Mouse (Mus musculus): ENCODE measurements around the gene Cass4.

Gene Cass4

DNA sequence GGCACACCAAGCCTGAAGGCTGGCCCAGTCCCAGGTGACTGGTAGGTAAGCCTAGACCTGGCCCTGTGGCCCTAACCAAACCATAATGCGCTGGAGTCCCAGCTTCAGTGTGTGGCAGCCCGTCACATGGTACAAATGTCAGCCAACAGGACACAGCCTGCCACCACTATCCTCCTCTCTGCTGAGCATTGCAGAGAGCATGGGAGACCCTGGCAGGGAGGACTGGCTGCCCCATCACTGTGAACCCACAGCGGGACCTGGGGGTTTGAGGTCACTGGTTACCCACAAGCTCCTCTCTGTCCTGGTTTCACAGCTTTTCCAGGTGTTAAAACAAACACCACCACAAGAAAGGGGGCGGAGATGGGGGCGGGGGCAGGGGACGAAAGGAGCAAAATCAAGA lies 3.3 kb upstream of the Cass4 start:
- DNase-seq = no peak

DNA sequence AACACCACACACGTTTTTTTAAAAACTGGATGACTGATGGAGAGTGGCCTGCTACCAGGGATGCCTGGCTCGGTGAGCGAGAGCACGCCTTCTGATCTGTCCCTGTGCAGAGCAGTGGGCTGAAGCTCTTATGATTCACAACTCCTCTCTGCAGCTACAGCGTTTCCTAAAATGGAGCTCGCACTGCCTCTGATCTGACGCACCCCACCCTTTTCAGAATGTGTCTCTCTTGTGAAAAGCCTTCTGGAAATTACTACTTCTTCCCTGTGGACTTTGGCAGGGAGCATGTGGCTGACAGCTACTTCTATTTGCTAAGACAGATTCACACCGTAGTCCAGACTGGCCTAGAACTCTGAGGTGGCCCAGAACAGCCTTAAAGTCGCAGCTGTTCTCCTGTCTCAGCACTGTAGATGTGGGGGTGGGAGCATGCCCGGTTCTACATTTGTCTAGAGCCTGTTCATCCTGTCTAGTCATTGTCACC lies 1.5 kb upstream of the Cass4 start:
- no peak for DNase-seq

DNA sequence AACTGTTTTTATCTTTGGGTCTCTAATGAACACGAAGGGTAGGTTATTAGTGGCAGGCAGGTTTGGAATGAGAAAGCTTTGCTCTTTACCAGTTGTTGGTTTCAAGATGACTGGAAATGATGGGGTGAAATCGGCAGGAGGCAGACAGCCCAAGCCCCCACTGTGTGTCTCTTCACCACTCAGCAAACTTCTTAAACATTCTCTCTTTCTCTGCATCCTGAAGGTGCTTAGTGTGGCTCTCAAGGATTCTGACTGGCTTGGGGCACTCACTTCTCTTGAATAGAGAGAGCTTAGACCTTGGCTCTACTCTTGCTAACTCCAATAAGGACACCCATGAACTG lies 428 bp downstream of the Cass4 start:
- DNase-seq = no peak

DNA sequence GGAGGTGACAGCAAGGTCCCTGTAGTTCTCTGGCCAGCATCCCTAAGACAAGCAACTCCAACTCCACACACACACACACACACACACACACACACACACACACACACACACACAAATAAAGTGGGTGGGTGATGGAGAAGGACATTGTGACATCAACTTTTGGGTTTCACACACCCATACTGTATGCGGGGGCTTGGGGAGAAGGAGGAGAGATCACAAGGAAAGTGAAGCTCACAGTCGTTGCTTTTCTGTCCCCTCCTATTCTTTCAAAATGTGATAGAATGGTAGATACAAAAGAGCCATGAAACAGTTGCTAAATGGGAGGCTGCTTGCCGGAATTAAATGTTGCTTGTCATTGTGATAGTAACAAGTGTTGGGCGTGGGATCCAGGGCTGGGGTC lies 1.1 kb downstream of the Cass4 start:
- DNase-seq = no peak

DNA sequence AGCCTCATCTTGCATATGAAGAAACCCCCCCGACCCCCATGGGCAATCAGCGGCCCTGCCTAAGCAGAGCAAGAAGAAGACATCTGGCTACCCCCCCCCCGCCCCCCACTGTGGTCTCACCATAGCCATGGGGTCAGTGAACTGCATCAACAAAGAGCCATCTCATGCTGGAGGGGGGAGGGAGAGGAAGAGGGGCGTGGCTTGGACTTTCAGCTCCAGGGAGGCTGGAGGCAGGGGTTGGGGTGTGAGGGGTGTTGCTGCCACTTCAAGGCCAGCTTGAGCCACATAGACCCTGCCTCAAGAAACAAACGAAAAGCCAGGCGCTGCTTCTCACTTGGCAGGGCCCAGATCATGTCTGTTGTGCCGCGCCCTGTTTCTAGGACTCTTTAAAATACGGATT lies 2.4 kb downstream of the Cass4 start:
- no peak for DNase-seq

DNA sequence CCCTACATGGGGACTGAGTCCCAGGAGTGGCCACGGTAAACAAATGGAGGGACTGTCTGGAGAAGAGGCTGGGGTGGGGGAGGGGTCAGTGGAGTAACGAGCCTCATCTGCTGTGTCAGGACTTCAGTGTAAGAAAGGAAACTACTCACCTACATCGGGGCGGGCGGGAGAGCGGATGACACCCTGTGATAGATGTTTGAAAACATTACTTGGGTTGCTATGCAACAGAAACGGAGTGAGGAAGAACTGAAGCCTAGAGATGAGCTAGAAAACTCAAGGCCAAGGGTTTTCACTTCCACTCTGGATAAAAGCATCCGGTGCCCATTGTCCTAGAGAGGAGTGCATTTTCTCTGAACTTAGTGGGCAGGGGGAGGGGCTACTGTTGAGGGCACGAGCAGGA lies 6.3 kb downstream of the Cass4 start:
- DNase-seq = no peak

DNA sequence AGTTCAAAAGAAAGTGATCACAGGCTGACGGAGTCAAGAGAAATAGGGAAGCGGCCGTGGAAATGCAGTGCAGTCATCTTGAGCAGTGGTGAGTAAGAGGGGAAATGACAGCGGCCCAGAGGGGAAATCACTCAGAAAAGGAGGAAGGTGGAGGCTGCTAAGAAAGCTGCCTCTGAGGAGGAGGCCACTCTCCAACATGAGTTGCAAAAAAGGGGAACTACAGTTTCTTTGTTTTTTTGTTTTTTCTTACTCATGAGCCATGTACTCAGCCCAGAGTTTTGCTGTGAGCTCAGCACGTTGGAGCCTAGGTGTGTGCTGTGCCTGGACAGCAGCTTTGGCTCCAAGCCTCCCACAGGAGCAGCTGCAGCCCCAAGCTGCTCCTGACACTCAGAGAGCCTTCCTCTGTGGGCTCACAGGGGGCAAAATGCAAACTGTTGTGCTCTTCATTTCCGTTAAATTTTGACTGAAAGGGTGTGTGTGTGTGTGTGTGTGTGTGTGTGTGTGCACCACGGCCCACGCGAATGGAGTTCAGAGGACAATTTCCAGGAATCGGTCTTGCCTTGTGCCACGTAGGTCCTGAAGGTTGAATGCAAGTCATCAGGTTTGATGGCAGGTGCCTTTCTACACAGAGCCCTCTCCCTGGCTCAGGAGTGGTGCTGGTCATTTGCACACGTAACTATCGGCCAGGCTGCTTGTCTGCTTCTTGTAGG lies 7.7 kb downstream of the Cass4 start:
- no peak for DNase-seq

DNA sequence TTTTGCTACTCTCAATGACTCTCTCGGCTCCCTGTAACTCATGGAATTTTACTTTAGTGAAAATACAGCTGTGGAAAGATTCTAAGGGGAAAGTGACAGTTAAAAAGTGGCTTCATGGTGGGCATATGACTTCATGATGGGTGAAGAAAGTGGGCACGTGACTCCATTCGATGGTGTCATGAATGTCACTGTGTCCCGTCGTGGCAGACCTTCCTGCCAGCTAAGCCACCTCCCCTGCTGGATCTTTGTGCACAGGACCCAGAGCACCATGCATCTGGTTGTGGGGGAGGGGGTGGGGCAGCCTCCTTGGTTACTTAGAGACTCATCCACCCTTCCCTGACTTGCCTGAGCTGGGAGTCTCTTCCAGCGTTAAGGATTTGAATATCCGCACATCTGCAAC lies 10.6 kb downstream of the Cass4 start:
- no peak for DNase-seq

DNA sequence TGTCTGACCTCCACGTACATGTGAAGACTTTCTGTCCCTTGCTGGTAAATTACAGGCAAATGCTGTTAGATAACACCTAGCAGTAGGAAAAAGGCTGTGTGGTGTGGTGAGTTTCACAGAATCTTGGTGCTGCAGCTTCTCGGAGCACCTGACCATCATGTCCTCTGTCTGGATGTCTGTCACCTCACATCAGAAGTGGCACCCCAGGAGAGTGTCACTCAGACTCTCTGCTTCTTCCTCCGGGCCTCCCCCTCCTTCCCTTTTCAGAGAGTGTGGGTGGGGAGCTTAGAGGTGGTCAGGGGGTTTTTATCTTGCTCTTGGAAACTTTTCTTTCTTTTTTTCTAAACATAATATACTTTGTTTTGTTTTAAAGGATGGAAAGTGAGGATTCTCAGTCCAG lies 11.4 kb downstream of the Cass4 start:
- DNase-seq = no peak

DNA sequence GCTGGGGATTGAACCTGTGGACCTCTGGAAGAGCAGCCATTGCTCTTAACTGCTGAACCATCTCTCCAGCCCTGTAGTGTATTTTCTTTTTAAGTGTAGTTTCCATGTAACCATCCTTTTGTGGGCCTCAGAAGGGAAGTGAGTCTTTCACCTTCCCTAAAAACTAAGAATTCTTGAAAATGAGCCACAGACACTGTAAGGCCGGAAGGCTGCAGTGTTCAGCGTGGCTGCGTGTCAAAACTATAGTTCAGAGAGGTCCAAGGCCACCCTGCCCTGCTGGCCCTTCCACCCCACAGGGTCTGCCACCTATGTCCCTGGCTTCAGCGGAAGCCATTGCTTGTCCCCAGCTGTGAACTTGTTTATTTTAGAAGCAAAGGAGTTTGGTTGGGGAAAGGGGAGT lies 12.6 kb downstream of the Cass4 start:
- no peak for DNase-seq

DNA sequence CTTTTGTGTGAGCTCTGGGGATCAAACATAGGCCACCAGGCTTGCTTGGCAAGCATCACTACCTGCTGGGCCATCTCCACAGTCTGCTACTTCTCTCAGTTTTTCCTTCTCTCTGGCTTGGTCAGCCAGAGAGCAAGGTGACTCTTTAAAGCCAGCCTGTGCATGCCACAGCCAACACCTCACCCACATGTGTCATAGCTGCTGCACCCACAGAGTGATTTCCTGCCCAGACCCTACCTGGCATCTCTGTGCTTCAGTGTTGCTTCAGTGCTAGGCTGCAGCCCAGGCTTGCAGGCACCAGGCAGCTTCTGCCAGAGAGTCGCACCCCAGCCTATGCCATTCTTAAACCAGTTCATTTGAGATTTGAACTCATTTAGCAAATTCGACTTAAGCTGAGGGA lies 13.9 kb downstream of the Cass4 start:
- no peak for DNase-seq

DNA sequence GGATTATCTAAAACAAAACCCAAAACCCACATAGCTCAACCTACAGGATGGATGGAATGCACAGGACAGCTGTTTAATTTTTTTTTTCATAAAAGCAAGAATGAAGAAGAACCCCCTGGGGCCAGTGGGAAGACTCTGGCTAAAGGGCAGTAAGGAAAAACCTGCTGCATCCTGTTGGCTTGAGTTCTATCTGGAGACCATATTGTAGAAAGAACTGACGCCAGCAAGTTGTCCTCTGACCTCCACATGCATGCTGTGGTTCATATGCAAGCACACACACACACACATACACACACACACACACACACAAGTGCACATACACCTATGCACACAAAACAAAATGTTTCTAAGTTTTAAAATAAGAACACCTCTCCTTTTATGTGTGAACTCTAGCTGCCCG lies 17.1 kb downstream of the Cass4 start:
- DNase-seq = no peak

DNA sequence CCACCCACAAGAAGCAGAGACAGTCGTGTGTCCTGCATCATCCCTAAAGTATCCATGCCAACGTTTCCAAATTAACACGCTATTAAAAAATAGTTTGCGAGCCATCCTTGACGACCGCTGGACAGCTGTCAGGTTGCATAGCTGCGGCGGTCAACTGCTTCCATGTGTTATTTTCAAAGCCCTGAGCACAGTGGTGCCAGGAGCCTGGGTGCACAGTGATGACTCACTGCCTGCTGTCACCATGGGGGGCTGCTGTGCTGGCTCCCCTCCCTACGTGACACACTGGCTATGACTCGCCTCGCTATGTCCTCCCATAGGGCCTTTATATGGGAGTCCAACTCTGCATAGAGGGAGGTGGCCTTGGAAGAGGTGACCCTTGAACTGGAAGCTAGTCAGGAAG lies 17.5 kb downstream of the Cass4 start:
- DNase-seq = no peak

DNA sequence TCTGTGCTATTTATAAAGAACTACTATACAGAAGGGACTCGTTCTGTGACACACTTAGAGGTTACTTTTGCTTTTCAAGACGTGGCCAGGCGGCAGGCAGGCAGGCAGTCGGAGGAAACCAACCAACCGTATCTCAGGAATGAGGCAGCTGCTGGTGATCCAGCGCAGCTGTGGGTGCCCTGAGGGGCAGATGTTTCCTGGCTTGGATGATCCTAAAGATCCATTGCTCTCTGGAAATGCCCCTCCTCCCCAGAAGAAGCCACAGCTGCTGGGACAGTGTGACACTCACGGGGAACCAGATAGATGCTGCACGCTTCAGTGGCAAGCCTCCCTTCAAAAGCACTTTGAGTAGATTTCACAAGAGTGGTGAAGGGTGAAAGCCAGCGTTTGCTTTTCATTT lies 18.9 kb downstream of the Cass4 start:
- DNase-seq = no peak

DNA sequence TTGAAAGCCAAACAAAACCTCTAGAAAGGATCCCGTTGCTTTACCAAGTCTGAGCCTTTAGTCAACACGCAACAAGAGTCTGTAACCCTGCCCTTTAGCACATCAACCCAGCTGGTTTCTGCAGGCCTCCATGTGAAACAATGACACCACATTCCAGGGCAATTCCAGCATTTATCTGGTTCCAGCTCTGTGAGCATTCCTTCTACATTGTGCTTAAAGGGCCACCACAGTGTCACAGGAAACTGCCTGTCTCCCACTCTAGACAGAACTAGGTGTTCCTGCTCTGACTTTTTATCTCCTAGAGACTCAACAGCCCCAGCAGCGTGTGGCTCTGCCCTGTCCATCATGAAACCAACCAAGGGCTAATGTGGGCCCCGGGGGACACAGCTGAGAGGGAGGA lies 19.7 kb downstream of the Cass4 start:
- DNase-seq = no peak

DNA sequence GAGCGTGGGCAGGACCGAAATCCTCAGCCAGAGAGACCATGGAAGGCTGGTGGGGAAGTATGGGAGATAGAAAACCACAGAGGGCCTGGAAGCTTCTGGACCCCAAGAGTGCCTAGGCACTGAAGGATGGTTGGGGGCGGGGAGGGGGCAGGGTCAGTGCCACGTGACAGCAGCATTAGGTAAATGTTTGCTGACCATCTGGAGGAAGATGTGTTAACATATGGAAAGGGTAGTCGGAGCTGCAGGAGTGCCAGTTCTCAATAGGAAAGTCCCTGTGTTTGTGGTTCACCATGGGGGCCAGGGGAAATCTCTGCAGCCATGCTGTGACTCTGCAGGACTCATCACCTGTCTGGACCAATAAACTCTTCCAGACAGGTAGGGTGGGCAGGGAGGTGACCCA lies 20.3 kb downstream of the Cass4 start:
- no peak for DNase-seq

DNA sequence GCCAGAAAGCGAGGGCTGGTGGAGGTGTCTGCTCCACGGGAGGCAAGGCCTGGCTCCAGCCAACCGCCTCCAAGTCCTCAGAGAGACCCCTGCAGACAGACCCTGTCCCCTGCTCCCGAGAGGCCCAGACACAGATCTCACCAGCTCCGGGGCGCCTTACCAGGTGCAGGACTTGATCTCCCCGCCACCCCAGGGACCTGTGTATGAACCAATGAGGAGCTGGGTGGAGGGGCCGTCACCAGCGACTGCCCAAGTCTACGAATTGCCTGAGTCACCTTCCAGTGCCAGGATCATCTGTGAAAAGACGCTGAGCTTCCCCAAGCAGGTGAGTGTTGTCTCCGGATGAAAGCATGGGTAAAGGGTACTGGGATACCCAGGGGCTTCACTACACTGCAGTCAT lies 22.6 kb downstream of the Cass4 start:
- DNase-seq = no peak

DNA sequence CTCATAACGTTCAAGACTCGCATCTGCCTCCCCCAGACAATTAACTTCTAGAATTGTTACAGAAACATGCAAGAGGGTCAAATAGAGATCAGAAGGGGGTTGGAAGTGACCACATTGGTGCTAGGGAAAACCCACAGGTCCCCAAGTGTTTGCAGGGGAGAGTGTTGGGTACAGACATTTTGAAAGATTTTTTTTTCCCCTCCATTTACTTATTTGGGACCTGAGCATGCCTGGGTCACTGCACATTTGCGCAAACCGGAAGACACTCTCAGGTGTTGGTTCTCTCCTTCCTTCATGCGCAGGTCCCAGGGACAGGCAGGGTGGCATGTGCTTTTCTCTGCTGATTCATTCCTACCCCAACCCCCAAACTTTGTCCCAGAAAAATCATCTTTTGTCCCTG lies 23.3 kb downstream of the Cass4 start:
- no peak for DNase-seq

DNA sequence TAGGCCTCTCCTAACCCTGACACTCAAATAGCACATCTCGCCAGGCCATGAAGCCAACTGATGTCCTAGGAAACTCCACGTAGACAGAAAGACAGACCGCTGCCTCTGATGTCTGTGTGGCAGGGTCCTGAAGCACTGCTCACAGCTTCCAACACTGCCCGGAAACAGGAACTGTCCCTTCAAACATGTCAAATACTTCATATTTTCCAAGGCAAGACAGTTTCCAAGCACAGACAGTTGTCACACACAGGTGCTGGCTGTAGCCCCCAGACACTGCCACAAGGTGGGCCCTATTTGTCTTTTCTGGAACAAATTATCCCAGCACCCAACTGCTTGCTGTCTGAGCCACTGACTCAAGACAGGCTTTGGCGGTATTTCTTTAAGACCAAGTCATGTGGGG lies 24.6 kb downstream of the Cass4 start:
- no peak for DNase-seq

DNA sequence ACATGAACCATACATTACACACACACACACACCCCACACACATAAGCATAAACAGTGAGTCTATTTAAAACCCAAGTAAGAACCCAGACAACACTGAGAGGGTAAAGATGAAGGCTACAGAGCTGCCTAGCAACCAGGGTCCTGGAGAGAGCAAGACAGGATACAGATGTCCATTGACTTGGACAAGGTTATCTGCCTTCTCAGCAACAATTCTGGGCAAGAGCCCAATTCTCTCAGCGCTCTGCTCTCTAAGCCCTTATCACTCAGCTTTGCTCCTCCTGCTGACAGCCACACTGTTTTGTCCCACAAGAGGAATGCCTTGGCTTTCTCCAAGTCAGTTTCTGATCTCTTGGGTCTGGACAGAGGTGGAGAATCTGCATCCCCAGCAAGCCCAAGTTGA lies 37.0 kb downstream of the Cass4 start:
- no peak for DNase-seq

DNA sequence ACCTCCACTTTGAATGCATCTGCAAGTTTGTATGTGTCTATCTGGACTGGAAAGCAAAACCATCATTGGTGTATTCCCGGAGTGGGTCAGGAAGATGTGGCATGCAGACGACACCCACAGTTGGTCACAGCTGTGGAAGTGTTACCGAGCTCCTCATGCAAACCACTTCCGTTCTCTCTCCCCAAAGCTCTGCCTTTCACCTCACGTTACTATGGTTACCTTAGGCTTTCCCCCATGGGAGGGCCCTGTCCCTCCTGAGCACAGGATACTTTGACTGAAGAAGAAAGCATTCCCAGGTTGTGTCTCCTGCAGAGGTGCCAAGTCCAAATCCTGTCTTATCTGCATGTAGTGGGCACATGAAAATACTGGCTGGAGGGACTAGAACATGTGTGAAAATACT lies 40.2 kb downstream of the Cass4 start:
- DNase-seq = no peak

DNA sequence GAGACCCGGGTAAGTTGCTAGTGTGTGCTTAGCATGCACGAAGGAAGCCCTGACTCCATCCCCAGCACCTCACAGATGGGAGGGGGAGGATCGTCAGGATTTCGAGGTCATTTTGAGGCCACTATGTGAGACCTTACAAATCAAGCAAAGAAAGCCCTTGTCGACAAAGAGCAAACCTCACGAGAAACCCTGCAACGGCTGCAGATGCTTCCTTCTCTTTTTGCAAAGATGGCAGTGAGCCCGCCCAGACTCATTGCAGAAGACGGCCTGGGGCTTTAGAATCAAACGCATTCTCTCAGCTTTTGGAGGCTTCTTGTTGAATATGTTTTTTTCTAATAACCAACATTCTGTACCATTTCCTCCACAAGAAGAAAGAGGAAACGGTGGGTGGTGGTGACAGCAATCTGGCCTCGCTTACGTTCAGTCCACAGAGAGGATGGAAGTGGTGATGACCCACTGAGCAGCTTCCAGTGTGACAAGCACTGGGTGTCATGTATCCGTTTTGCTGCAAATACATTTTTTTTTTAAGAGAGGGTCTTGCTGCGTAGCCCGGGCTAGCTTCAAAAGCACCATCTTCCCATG lies 43.9 kb downstream of the Cass4 start:
- no peak for DNase-seq

DNA sequence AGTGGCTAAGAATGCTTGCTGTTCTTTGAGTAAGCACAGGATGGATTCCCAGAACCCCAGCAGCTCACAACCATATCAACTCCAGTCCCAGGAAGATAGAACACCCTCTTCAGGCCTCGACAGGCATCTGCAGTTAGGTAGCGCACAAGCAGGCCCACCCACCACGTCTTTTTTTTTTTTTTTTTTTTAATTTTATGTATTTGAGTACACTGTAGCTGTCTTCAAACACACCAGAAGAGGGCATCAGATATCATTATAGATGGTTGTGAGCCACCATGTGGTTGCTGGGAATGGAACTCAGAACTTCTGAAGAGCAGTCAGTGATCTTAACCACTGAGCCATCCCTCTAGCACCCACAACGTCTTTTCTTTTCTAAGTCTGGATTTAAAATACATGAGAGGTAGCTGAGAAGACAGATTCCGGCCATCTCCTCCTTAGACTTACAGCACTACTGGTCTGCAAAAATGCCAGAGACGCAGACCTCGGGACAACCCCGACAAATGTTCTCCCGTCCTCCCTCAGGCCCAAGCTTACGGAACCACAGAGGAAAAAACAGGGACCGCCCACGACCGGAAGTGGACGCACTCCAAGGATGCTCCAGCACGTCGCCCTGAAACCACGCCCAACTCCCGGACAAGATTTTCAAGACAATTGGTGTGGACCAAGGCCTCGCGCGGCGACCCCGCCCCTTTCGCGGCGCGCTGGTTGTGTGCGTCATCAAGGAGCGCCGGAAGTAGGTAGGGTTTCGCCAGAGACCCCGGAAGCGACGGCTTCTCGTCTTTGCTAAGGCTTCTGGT lies 46.4 kb downstream of the Cass4 start, which contains the start of gene Rtf2:
Gene Rtf2, plus strand, starts transcription at position 714 of the 797 bp plus-strand sequence.
- DNase-seq = peak; percentile 99

DNA sequence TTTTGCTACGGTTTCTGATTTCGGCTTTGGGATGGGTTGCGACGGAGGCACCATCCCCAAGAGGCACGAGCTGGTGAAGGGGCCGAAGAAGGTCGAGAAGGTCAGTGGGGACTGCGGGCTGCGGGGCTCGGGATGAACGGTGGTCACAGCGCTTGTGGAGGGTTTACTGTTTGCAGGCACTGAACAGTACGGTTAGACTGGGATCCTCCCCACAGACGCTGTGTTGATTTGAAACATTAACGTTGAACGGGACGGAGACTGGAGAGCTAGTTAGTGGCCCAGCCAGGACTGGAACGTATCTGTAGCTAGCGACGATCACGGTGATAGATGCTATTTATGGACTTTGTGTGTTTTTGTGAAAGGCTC lies 47.0 kb downstream of the Cass4 start:
- DNase-seq = no peak
